Mouse (Mus musculus): Measurements from ENCODE around the gene Mapk9. TPM values are rescaled to one million over a fixed set of nuclear protein-coding genes. Genes with fewer than 3 reads are reported as not detected.
"Not testable (repeated sequence)": the region's sequence is repeated elsewhere in the genome, so short reads cannot be mapped to it uniquely, and the experiment has no call there.

Gene Mapk9
- 100 to 1,000 TPM; 146 to 152 TPM for total RNA-seq (2021)

GRCm38 (mm10) chr11:49846401-49847070, at the start of gene Mapk9:
Gene Mapk9 (plus strand): TSS chr11:49846751.
- DNase-seq = peak; percentile 97

- DNase-seq = no peak
Measured at GRCm38 (mm10) chr11:49798931-49799330, 47.6 kb upstream of the Mapk9 start.

- no peak for DNase-seq
Measured at GRCm38 (mm10) chr11:49801516-49801915, 45.0 kb upstream of the Mapk9 start.

- DNase-seq = no peak
Measured at GRCm38 (mm10) chr11:49803801-49804200, 42.8 kb upstream of the Mapk9 start.

- no peak for DNase-seq
Measured at GRCm38 (mm10) chr11:49806218-49806617, 40.3 kb upstream of the Mapk9 start.

- DNase-seq = no peak
Measured at GRCm38 (mm10) chr11:49808946-49809345, 37.6 kb upstream of the Mapk9 start.

- not testable (repeated sequence) for DNase-seq
Measured at GRCm38 (mm10) chr11:49810696-49811095, 35.9 kb upstream of the Mapk9 start.

GRCm38 (mm10) chr11:49811099-49811541, 35.4 kb upstream of the Mapk9 start:
- DNase-seq = no peak

GRCm38 (mm10) chr11:49811879-49812278, 34.7 kb upstream of the Mapk9 start:
- no peak for DNase-seq

- DNase-seq = peak; percentile 54 to 58
Measured at GRCm38 (mm10) chr11:49818869-49819566, 27.5 kb upstream of the Mapk9 start.

- no peak for DNase-seq
Measured at GRCm38 (mm10) chr11:49819676-49820075, 26.9 kb upstream of the Mapk9 start.

GRCm38 (mm10) chr11:49820928-49821327, 25.6 kb upstream of the Mapk9 start:
- no peak for DNase-seq

- no peak for DNase-seq
Measured at GRCm38 (mm10) chr11:49821546-49821945, 25.0 kb upstream of the Mapk9 start.

GRCm38 (mm10) chr11:49822337-49822736, 24.2 kb upstream of the Mapk9 start:
- DNase-seq = no peak

GRCm38 (mm10) chr11:49824896-49825295, 21.7 kb upstream of the Mapk9 start:
- DNase-seq = peak; percentile 39 to 45

GRCm38 (mm10) chr11:49827243-49827642, 19.3 kb upstream of the Mapk9 start:
- DNase-seq = no peak

- no peak for DNase-seq
Measured at GRCm38 (mm10) chr11:49829176-49829745, 17.3 kb upstream of the Mapk9 start.

- DNase-seq = no peak
Measured at GRCm38 (mm10) chr11:49831980-49832379, 14.6 kb upstream of the Mapk9 start.

GRCm38 (mm10) chr11:49832962-49833361, 13.6 kb upstream of the Mapk9 start:
- DNase-seq = no peak

GRCm38 (mm10) chr11:49834248-49834647, 12.3 kb upstream of the Mapk9 start:
- DNase-seq = no peak

- no peak for DNase-seq
Measured at GRCm38 (mm10) chr11:49835257-49835956, 11.1 kb upstream of the Mapk9 start.

- no peak for DNase-seq
Measured at GRCm38 (mm10) chr11:49837717-49838407, 8.7 kb upstream of the Mapk9 start.
